Mouse (Mus musculus) inflammation-experienced regulatory T-cells, adult 6 months (primary cell): ENCODE measurements around the gene Nutm1. TPM values are rescaled to one million over a fixed set of nuclear protein-coding genes. Genes with fewer than 3 reads are reported as not detected.
A peak's percentile ranks its signal among the peaks of the same experiment; 100 is the strongest.

Experiments used
- ATAC-seq: one replicate; pipeline ENCODE4 v1.8.0; 2017
- polyA plus RNA-seq, 3 experiments: library from polyadenylated mRNA; unstranded; fragments of 100-300 nt; shearing (Covaris generic); gene quantifications; one replicate each; pipeline ENCODE4 v1.2.1; 2017

Nutm1 gene
- polyA plus RNA-seq, 3 experiments from 2014 or later = not detected

DNA sequence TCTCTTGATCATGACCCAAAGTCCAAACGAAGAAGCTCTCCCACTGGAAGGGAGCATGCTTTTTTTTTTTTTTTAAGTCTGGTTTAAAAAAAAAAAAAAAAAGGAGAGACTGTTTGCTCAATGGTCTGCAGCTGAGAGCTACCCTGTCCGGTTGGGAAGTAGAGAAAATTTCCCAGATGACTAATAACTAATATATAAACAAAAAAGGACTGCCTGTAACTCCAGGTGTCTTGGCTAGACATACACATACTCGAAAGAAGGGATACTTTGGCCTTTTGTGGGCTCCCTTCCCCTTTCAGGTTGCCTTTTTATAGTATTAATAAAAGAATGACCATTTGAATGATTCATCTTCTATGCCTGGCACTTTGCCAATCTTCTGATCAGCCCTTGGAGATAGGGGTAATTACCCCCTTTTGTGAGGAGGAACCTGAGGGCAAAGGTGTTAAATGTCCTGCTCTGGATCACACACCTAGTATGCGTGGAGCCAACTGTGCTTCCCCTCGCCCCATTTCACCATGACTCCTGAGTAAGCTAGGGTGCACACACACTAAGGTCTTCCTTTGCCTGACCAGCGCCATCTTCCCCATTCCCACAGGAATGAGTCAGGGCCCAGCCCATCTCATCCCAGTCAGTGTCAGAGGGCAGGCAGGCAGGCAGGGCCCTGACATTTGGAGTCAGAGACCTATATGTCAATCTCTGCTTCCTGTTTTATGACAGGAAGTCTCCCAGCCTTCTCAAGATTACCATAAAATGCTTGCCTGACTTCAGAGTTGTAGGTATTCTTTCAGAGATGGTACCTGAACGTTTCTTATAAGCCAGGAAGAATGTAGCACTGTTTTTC is 4.2 kb downstream of the Nutm1 start:
- peak; percentile 76 for ATAC-seq

GRCm38 (mm10) chr2:112249780-112250453 is 9.2 kb downstream of the Nutm1 start:
- ATAC-seq = no peak

DNA sequence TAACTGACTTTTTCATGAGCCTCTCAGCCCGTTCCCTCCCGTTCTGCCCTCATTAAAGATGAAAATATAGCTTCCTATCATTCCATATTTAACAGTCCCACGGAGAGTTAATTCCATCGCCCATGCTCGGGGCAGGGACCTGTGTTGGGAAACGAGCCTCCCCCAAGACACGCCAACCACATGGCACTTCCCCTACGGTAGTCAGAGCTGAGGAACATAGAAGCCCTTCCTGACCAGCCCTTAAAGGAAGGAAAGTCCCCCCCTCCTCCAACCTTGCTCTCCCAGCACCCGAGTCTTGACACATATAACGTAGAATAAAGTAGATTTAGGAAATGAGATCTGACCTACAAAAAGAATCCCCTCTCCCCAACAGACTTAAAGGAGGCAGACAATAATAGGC is 11.8 kb downstream of the Nutm1 start:
- ATAC-seq = no peak

GRCm38 (mm10) chr2:112246193-112246592 is 12.9 kb downstream of the Nutm1 start:
- no peak for ATAC-seq

DNA sequence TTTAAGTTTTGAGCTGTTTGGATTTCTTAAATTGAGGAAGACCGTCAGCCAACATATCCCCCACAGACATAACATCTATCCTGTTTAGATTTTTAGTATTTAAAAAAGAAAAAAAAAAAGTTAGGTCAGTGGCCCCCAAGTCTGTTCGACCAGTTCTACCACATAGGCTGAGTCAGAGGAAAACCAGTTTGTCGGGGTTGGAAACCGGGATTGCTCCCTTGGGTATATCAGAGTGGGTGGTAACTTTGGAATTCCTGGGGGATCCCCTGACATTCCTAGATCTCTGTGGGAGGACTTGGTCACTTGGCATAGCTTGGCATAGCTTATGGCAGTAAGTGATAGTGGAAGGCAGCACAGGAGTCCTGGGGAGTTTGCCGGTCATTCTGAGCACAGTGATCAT is 13.8 kb downstream of the Nutm1 start:
- ATAC-seq = no peak

- no peak for ATAC-seq
Measured at GRCm38 (mm10) chr2:112241787-112242186, 17.3 kb downstream of the Nutm1 start.

- ATAC-seq = peak; percentile 53
Measured at GRCm38 (mm10) chr2:112239935-112240721, 19.0 kb downstream of the Nutm1 start.

DNA sequence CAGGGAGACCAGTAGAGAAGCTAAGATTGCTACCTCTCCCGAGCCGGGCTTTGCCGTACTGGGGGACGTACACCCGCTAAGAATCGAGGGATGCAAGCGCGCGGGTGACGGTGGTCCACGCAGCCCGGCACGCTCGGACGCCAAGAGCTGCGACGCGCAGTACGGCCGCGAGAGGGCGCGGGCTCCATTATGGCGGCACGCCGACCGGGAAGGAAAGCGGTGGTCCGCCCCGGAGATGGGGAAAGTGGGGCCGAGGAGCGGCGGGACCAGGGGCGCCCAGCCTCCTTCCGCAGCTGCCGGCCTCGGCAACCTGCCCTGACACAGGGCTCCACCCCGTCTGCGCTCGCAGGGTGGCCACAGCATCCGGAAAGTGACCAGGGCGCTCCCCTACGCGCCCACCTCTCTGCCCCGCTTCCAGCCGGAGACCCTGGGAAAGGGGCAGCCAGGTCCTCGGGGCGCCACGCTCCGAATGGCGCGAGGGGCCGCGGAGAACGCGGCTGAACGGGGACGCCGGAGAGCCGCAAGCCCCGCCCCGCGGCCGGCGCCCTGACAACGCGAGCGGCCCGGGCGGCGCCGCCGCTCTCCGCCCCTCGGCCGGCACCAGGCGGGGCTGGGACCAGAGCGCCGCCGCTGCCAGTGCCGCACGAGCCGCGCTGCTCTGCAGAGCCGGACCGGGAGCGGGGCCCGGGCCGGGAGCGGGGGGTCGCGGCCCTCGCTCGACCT is 19.7 kb downstream of the Nutm1 start, which contains the start of gene Lpcat4:
TSS of gene Lpcat4 (plus strand) at position 257 of the 723 bp plus-strand sequence.
- ATAC-seq = peak; percentile 78

DNA sequence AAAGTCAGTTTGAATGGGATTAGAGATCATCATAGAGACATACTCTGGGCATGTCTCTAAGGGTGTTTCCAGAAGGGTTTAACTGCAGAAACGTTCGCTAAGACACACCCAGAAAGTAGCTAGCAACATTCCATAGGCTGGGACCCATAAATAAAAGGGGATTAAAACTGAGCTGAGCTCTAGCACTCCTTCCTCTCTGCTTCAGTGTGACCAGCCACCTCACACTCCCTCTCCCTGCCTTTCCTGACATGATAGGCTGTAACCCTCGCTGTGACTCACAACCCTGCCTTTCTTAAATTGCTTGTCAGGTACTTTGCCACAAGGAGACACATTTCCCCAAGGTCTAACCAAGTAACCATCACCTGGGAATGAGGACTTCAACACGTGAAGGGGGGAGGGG is 21.1 kb downstream of the Nutm1 start:
- no peak for ATAC-seq

GRCm38 (mm10) chr2:112236620-112237019 is 22.5 kb downstream of the Nutm1 start:
- ATAC-seq = no peak

- ATAC-seq = no peak
Measured at GRCm38 (mm10) chr2:112232623-112233022, 26.5 kb downstream of the Nutm1 start.

GRCm38 (mm10) chr2:112224356-112224755 is 34.7 kb downstream of the Nutm1 start:
- no peak for ATAC-seq

DNA sequence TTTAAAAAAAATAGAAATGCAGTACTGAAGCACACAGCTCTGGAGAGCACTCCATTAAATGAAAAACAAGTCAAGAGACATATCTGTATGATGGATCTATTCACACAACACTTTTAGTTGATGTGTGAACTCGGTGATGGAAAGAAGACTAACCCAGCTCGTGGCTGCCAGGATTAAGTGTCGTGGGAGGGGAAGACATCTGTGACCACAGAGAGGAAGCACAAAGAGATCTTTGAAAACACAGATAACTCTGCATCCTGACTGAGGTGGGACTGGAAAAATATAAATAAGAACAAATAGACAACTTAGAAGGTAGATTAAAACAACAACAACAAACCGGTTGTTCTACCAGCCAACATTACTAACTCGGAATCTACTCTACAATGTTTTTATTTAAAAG is 36.5 kb downstream of the Nutm1 start:
- peak; percentile 92 for ATAC-seq

DNA sequence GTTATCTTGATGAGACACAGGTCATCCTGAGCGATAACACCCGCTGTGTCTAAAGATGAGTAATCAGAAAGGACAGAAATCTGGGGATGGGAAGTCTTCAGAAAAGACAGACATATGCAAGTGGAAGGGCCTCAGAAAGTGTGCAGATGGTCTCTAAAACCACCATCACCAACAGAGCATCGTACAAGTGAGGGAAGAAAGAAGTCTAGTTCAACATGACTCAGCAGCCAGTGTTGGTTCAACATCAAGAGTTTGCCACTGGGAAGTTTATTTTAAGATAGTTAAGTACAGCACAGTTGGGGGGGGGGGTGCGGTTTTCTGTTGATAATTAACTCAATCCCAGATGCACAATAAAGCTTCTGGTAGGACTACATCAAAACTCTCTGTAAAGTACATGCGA is 38.2 kb downstream of the Nutm1 start:
- ATAC-seq = no peak

DNA sequence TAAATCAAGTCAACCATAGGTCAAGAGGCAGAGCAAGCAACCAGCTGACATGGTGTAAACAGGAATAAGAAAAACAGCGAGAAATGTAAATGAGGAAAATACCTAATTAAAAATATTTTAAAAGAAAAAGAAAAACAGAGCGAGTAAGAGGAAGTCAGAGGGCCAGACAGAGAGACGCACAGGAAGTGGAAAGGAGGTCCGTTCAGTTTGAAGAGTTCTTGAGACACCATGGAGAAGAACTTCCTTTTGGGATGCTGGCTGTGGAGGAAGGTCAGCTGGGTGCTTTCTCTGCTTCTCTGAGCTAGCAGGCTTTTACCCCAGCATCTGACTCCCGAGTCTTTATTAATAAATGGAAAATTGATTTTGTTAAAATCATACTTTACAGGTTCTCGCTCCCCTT is 41.5 kb downstream of the Nutm1 start:
- ATAC-seq = no peak

DNA sequence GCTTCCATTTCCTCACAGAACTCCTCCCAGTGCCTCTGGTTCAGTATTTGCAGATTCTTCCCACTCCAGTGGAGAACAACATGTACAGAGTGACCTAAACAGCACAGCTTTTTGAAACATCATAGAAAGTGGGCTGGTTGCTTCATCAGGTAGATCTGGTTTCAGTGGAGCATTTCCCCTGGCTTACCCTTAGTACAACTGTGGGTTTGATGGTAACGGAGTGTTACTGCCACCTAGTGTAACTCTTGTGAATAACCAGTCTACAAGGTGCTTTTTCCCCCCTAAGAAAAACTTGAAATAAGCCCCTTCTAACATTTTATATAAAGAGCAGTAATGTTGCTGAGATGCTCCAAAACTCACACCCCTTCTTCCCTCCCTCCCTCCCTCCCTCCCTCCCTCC is 43.1 kb downstream of the Nutm1 start:
- peak; percentile 86 for ATAC-seq

GRCm38 (mm10) chr2:112210699-112211098 is 48.4 kb downstream of the Nutm1 start:
- ATAC-seq = no peak

DNA sequence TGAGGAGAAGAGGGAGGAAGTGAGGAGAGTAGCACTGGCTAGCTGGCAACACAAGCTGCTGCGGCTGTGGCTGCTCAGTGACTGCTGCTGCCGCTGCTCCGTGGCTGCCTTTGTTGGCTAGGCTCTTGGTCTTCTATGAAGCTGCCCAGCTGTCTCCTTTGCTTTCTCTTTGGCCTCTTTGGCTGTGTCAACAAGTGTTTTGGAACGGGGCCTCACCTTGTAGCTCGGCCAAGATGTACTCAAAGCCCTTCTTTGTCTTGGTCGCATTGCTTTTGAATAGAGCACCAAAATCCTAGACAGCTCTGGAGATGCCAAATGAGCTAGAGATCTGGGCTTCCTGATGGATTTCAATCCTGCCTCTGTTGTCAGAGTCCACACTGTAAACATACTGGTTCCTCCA is 48.9 kb downstream of the Nutm1 start:
- ATAC-seq = no peak

DNA sequence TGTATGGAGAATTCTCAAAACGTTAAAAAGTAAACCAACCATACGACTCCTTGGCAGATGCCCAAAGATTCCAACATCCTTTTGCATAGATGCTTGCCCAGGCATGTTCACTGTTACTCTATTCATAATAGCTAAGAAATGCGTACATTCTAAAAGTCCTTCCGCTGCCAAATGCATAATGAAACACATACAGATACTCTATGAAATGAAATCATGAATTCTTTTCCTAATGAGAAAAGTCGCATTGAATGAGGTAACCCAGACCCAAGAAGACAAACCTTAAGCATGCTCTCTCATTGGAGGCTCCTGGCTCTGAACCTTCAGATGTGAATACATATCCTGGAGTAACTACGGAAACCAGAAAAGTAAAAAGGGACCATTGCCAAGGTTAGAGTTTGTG is 56.0 kb downstream of the Nutm1 start:
- no peak for ATAC-seq
